Mouse (Mus musculus): ENCODE data around the gene Crtc3. TPM values are rescaled to one million over a fixed set of nuclear protein-coding genes. Genes with fewer than 3 reads are reported as not detected.

The Crtc3 gene
- polyA plus RNA-seq, 1 experiment: 10.8 TPM

- Histone ChIP-seq H3K27ac (ENCODE audit: insufficient read depth, low read length) (no peak overlapping the region), H3K4me3 (ENCODE audit: insufficient read depth, low read length) (no peak overlapping the region), H3K4me1 (ENCODE audit: control insufficient read depth, insufficient read depth, low read length) (no peaks in the 10 kb centered on the region)
- TF ChIP-seq CTCF (IDR thresholded peaks at IDR 0.05; ENCODE audit: extremely low read depth, insufficient read depth, low read length): no peak
- no peak for TF ChIP-seq POLR2A (IDR thresholded peaks at IDR 0.05; ENCODE audit: extremely low read depth, insufficient read depth, low read length)
These were observed 65.4 kb downstream of the Crtc3 start for GRCm38 (mm10) chr7:80623276-80623675.

- Histone ChIP-seq H3K4me3 (ENCODE audit: insufficient read depth, low read length) (no peak overlapping the region), H3K4me1 (ENCODE audit: control insufficient read depth, insufficient read depth, low read length) (peaks cover 2% of the 10 kb centered on the region), H3K27ac (ENCODE audit: insufficient read depth, low read length) (no peak overlapping the region)
- TF ChIP-seq POLR2A (IDR thresholded peaks at IDR 0.05; ENCODE audit: extremely low read depth, insufficient read depth, low read length): no peak
- 0 out of 2 replicates have a peak, but pooled peaks have one; percentile 18 for TF ChIP-seq CTCF (IDR thresholded peaks at IDR 0.05; ENCODE audit: extremely low read depth, insufficient read depth, low read length)
These were observed 72.6 kb downstream of the Crtc3 start for GRCm38 (mm10) chr7:80616096-80616495.

GRCm38 (mm10) chr7:80614042-80614441 is 74.6 kb downstream of the Crtc3 start:
- no peak for TF ChIP-seq POLR2A (IDR thresholded peaks at IDR 0.05; ENCODE audit: extremely low read depth, insufficient read depth, low read length)
- no peak for TF ChIP-seq CTCF (IDR thresholded peaks at IDR 0.05; ENCODE audit: extremely low read depth, insufficient read depth, low read length)
- Histone ChIP-seq H3K27ac (ENCODE audit: insufficient read depth, low read length) (no peak overlapping the region), H3K4me3 (ENCODE audit: insufficient read depth, low read length) (no peak overlapping the region), H3K4me1 (ENCODE audit: control insufficient read depth, insufficient read depth, low read length) (peaks cover 2% of the 10 kb centered on the region)

- peaks cover 2% of the 10 kb centered on the region for H3K4me1 ChIP-seq (ENCODE audit: control insufficient read depth, insufficient read depth, low read length)
- no peak overlapping the region for H3K4me3 ChIP-seq (ENCODE audit: insufficient read depth, low read length)
- H3K27ac ChIP-seq (ENCODE audit: insufficient read depth, low read length): no peak overlapping the region
- TF ChIP-seq CTCF (IDR thresholded peaks at IDR 0.05; ENCODE audit: extremely low read depth, insufficient read depth, low read length): no peak
- TF ChIP-seq POLR2A (IDR thresholded peaks at IDR 0.05; ENCODE audit: extremely low read depth, insufficient read depth, low read length): no peak
These were observed 76.4 kb downstream of the Crtc3 start for GRCm38 (mm10) chr7:80612191-80612787.

GRCm38 (mm10) chr7:80611646-80612045 is 77.0 kb downstream of the Crtc3 start:
- Histone ChIP-seq H3K4me3 (ENCODE audit: insufficient read depth, low read length) (no peak overlapping the region), H3K4me1 (ENCODE audit: control insufficient read depth, insufficient read depth, low read length) (peaks cover 2% of the 10 kb centered on the region), H3K27ac (ENCODE audit: insufficient read depth, low read length) (no peak overlapping the region)
- TF ChIP-seq CTCF (IDR thresholded peaks at IDR 0.05; ENCODE audit: extremely low read depth, insufficient read depth, low read length) (no peak), POLR2A (IDR thresholded peaks at IDR 0.05; ENCODE audit: extremely low read depth, insufficient read depth, low read length) (no peak)

GRCm38 (mm10) chr7:80607503-80607902 is 81.2 kb downstream of the Crtc3 start:
- Histone ChIP-seq H3K4me1 (ENCODE audit: control insufficient read depth, insufficient read depth, low read length) (0 out of 2 replicates have a peak, but pooled peaks cover under 1% of the 10 kb centered on the region), H3K27ac (ENCODE audit: insufficient read depth, low read length) (no peak overlapping the region), H3K4me3 (ENCODE audit: insufficient read depth, low read length) (no peak overlapping the region)
- no peak for TF ChIP-seq CTCF (IDR thresholded peaks at IDR 0.05; ENCODE audit: extremely low read depth, insufficient read depth, low read length)
- no peak for TF ChIP-seq POLR2A (IDR thresholded peaks at IDR 0.05; ENCODE audit: extremely low read depth, insufficient read depth, low read length)

GRCm38 (mm10) chr7:80606435-80606834 is 82.2 kb downstream of the Crtc3 start:
- Histone ChIP-seq H3K4me1 (ENCODE audit: control insufficient read depth, insufficient read depth, low read length) (0 out of 2 replicates have a peak, but pooled peaks cover 1% of the 10 kb centered on the region), H3K27ac (ENCODE audit: insufficient read depth, low read length) (no peak overlapping the region), H3K4me3 (ENCODE audit: insufficient read depth, low read length) (no peak overlapping the region)
- no peak for TF ChIP-seq POLR2A (IDR thresholded peaks at IDR 0.05; ENCODE audit: extremely low read depth, insufficient read depth, low read length)
- no peak for TF ChIP-seq CTCF (IDR thresholded peaks at IDR 0.05; ENCODE audit: extremely low read depth, insufficient read depth, low read length)

- Histone ChIP-seq H3K27ac (ENCODE audit: insufficient read depth, low read length) (no peak overlapping the region), H3K4me3 (ENCODE audit: insufficient read depth, low read length) (no peak overlapping the region), H3K4me1 (ENCODE audit: control insufficient read depth, insufficient read depth, low read length) (0 out of 2 replicates have a peak, but pooled peaks cover 1% of the 10 kb centered on the region)
- TF ChIP-seq CTCF (IDR thresholded peaks at IDR 0.05; ENCODE audit: extremely low read depth, insufficient read depth, low read length) (no peak), POLR2A (IDR thresholded peaks at IDR 0.05; ENCODE audit: extremely low read depth, insufficient read depth, low read length) (no peak)
These were observed 83.1 kb downstream of the Crtc3 start for GRCm38 (mm10) chr7:80605557-80605930.

- Histone ChIP-seq H3K27ac (ENCODE audit: insufficient read depth, low read length) (no peak overlapping the region), H3K4me1 (ENCODE audit: control insufficient read depth, insufficient read depth, low read length) (0 out of 2 replicates have a peak, but pooled peaks cover 1% of the 10 kb centered on the region), H3K4me3 (ENCODE audit: insufficient read depth, low read length) (no peak overlapping the region)
- TF ChIP-seq POLR2A (IDR thresholded peaks at IDR 0.05; ENCODE audit: extremely low read depth, insufficient read depth, low read length) (no peak), CTCF (IDR thresholded peaks at IDR 0.05; ENCODE audit: extremely low read depth, insufficient read depth, low read length) (no peak)
These were observed 83.6 kb downstream of the Crtc3 start for GRCm38 (mm10) chr7:80604908-80605556.

- Histone ChIP-seq H3K4me3 (ENCODE audit: insufficient read depth, low read length) (no peak overlapping the region), H3K27ac (ENCODE audit: insufficient read depth, low read length) (no peak overlapping the region), H3K4me1 (ENCODE audit: control insufficient read depth, insufficient read depth, low read length) (0 out of 2 replicates have a peak, but pooled peaks cover 1% of the 10 kb centered on the region)
- TF ChIP-seq CTCF (IDR thresholded peaks at IDR 0.05; ENCODE audit: extremely low read depth, insufficient read depth, low read length) (no peak), POLR2A (IDR thresholded peaks at IDR 0.05; ENCODE audit: extremely low read depth, insufficient read depth, low read length) (no peak)
These were observed 86.1 kb downstream of the Crtc3 start for GRCm38 (mm10) chr7:80602574-80602973.
